Mouse (Mus musculus) thymus, postnatal 25 days (tissue): ENCODE data around the gene Zfp72.

Experiments used
- DNase-seq: peaks from one replicate; pipeline ENCODE4 v3.0.0; 2022

Zfp72 gene

DNA sequence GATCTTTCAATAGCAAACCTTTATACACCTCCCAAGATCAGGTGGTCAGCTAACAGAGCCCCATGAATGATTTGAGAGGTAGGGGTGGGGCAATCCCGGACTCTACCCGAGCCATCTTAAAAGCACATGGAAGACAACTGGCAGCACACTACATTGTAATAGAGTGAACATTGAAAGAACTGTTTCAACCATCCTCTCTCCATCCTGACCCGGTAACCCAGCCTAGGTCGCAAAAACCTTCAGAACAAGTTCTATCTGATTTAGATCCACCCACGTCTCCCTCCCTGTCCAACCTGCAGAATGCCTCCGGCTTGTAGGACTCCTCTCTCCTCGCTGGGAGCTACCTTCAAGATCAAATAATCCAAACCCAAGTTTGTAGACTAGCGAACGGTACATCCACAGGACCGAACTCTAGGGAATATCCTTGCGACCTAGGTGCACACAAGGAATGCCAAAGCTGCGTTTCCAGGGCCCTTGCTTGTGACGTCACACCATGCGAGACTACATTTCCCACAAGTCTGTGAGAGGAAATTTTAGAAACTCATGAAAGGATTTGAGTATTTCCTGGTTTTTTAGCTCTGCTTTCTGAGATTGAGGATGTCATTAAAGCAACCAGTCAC, at the start of gene Zfp72:
Gene Zfp72 (minus strand): TSS at position 466 of the 620 bp plus-strand sequence.
- DNase-seq = peak; percentile 69

DNA sequence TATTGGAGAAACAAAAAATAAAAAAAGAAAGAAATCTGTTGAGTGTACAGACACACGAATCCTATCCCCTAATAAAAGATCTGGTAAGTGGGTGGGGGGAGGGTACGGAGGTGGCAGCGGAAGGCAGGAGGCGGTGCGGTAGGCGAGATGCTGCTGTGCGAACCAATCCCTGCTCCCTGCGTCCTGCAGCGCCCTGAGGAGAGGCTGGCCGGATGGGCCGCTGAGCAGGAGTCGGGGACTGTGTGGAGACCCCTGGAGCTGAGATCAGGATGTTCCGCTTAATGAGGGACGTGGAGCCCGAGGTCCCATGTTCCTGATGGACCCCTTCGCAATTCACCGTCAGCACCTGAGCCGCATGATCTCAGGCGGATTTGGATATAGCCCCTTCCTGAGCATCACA, 49.3 kb upstream of the Zfp72 start:
- no peak for DNase-seq

DNA sequence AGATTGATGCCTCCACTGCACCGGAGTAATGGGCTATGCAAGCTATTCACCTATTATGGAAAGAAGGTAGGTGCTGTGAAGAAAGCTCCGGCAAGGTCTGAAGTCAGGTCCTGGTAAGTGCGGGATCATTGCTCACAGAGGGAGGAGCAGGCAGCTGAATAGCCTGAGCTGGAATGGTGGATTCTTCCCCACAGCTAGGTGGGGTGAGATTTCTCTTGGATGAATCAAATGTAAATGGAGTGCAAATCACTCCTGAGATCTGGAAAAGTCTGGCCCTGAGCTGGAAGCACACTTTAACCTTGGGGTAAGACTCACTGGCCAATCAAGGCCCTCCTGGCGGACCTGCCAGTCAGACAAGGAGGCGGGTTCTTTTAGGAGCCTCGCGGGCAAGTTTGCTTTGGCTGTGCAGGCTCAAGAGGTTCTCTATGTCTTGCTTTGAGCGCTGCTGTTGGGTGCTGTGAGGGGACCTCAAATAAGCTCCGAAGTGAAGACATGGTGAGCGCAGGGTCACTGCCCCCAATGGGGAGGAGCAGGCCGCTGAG, 8.7 kb upstream of the Zfp72 start, which contains the start of gene Ftl1-ps1:
Gene Ftl1-ps1 (plus strand): TSS at position 397 of the 542 bp plus-strand sequence.
- no peak for DNase-seq

DNA sequence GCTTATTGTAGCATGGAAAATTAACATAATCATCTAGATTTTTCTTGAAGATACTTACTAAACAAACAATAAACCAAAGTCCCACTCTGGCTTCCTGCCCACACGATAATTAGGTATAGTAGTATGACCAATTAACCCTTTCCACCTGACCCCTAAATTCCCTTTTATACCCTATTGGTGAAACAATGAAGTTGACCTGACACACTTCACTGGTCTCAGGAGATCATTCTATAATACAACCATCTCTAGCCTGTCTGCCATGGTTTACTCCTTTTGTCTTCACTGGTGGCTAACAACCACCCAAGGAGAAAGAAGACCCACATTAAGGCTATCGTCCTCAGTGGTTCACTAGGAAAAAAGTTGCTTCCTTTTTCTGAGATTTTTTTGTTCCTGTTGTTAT, 520 bp upstream of the Zfp72 start:
- DNase-seq = no peak

DNA sequence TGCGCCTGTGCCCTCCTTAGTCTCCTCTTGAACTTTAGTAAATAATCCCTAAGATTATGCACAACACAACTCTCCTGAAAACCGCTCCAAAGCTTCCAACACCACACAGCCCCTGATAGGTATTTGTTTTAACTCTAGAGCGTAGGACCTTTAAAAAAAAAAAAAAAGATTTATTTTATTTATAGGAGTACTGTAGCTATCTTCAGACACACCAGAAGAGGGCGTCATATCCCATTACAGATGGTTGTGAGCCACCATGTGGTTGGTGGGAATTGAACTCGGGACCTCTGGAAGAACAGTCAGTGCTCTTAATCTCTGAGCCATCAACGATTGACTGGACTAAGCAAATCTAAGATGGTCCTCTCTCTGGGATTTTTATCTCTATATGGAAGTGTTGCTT, 906 bp downstream of the Zfp72 start:
- no peak for DNase-seq

DNA sequence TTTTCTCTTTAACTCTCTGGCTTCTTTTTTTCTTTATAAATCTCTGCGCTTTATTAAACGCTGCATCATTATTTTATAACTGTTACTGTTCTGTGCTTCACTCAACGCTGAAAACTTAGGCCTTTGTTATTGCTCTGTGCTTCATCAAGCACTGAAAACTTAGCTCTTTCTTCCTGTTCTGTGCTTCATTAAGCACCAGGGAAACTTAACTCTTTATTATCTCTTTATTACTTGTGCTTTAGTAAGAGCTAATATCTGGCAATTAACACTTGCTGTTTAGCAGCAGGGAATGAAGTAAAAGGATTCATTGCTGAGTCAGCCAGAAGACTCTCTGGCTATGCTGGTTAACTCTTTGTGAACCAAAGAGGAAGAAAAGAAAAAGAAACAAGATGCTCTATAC, 8.3 kb downstream of the Zfp72 start:
- no peak for DNase-seq

DNA sequence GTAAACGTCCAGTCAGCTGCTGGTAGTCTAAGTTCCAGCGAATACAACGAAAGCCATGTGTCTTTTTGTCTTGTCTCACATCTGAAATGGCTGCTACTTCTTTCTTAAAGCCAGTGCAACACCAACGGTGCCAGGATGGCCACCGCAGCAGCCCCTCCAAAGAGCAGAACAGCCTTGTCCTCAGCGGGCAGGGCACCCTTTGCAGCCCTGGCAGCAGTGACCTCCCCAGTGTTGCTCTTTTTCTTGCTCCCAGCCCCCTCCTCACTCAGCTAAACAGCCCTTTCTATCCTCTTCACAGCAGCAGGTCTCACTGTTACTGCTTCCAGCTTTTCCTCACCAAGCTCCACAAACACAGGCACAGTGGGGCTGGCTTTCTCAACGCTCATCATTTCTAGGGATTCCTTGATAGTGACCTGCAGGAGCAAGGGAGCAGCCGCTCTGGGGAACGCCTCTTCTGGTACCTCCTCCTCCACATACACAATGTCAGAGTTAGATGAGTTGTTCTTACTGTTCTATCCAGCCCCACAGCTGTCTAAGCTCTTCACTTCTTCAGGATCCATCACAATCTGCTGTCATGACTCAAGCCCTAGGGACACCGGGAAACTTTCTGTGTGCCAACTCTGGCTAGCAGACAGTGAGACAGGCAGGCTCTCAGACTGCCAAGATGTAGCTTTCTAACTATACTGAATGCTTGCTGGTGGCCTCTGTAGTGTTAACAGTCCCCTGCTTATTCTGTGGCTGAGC, 8.9 kb downstream of the Zfp72 start:
- no peak for DNase-seq

DNA sequence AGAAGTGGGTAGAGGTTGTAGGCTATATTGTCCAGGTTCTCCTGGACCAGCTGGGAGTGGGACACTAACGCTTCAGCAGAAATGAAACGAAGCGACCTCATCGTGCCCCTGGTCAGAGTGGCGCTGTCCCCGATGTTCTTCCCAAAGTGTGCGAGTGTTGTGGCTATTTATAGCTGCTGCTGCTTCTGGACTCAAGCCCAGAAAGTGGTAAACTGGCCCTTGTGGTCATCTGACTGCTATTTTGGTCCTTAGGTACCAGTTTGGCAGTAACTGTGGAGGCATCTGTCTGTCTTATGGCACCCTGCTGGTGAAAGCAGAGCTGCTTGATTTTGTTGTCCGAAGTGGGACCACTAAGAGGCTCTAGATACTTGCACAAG, 26.8 kb downstream of the Zfp72 start, which contains the start of gene Lrrc14b:
Gene Lrrc14b (minus strand): TSS at position 147 of the 377 bp plus-strand sequence.
- DNase-seq = no peak

DNA sequence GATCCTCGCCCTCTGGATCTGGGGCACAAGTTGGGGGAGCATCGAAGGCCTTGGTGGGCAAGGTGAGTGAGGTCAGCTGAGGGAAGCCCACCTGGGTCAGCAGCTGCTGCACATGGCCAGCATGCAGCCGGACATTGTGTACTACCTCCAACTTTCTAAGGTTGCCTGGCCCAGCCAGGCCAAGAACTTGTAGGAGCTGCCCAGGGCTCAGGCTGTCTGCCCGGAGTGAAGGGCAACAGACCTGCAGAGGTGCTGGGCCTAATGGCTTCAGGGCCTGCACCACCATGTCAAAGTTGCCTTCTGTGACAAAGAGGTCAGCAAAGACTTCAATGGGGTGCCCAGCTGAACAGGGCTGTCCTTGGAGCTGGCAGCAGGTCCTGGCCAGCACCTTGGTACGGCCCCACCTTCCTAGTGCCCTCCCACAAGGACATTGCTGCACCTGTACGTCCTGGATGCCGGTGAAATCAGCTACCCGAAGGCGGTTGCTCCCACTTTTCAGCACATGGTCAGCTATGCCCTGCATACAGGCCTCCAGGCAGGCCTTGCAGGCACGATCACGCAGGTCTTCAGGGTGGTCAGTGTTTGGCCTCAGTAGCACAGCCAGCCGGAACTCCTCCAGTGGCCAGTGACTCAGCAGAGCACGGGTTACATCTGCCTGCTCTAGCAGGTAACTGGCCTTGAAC, 27.3 kb downstream of the Zfp72 start:
- DNase-seq = no peak

DNA sequence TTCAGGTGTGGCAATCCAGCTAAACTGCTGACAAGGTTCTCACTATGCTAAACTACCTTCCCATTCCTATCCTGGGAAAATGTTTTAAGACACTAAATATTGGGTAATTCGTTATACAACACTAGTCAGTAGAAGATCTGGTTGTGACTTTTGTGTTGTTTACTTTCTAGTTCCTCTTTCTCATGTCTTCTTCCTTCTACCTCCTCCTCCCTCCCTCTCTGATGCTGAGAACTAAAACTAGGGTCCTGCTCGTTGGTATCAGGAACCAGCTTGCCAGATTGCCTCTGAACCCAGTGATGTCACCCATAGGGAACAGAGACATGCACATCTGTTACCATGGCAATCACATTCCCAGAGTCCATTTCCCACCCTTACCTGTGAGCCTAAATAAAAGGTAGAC, 28.4 kb downstream of the Zfp72 start:
- no peak for DNase-seq

DNA sequence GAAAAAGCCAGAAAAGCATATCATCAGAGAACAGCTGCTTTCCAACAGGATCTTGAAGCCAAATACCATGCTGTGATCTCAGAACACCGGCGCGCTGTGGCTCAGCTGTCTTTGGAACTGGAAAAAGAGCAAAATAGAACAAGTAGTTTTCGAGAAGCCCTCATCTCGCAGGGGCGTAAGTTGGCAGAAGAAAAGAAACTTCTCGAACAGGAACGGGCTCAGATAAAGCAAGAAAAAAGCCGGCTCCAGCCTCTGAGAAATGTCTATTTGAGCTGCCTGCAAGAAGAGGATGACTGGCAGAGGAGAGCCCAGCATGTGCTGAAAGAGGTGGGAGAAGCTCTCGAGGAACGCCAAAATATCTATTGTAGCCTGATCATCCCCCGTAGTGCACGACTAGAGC, 34.1 kb downstream of the Zfp72 start:
- DNase-seq = no peak

DNA sequence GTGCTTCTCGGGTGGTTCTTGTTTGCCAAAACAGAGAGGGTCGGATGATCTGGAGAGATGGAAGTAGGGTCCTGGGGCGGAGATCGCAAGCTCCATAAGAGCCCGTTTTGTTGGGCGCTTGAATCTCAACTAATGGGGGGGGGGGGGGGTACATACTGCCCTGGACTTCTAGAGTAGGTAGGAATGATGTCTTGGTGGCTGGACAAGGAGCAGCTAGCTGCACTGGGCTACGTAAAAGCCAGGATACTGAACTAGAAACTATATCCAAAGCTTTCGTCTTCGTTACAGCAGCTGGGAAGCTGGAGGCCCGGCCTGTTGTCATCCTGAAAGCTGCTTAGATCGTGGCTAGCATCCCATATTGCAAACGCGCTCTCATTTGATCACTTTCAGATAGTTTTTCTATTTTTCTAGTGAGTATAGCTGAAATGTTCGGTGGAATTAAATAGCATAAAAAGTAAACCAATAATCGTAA, 40.2 kb downstream of the Zfp72 start:
- DNase-seq = no peak

DNA sequence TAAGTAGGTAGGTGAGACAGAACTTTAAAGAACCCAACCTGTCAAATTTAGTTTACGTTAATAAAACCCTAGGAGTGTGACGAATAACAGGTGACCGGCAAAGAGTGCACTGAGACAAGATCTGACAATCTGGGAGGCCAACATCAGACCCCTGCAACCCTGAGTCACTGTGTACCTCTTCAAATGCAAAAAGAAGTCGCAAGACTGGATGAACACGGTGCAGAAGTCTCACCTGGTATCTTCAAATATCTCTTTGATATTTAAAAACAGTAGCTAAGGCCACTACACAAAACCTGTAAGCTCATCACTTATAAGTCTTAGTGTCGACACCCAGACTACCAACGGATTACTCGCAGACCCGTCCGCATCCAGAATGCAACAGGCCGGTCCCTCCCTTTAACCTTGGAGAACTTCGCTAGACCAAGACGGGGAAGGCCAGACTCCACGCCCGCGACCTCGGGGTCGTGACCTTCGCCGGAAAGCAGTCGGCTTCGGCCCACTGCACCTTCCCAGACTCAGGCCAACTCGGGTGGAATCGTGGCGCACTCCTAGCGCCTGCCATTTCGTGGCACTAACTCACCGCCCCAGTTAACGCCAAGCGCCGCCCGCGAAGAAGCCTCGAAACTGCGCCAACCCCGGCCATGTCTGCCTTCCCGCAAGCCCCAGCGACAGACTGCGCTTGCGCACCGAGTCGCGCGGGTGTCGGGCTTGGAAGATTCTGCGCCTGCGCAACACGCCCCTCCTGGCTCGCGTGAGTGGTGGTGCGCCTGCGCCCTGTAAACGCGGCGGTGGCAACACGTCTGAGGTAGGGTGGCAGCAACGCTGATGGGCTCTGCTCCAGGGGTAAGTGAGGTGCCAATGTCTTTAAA, 40.8 kb downstream of the Zfp72 start, which contains the start of the genes Sdha and Ccdc127:
Gene Sdha (minus strand): TSS at position 715 of the 869 bp plus-strand sequence.
Gene Ccdc127 (plus strand): TSS at position 744 of the 869 bp plus-strand sequence.
- peak; percentile 96 for DNase-seq

DNA sequence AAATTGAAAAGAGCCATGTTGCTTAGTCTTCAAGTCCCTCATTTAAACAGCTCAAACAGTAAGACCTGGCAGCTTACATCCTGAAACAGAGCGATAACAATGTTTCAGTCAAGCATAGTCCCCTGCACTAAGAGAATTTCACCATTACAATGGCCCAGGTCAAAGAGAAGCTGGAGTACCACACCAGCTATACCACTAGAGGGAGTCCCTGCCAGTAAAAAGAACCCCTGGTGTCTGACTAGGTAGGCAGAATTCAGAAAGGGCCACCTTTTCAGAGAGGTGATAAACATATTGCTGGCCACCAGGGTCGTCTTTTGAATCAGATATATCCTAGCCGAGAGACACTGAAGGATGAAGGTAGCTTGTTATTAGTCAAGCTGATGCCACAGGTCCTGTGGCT, 49.6 kb downstream of the Zfp72 start:
- DNase-seq = peak; percentile 49

DNA sequence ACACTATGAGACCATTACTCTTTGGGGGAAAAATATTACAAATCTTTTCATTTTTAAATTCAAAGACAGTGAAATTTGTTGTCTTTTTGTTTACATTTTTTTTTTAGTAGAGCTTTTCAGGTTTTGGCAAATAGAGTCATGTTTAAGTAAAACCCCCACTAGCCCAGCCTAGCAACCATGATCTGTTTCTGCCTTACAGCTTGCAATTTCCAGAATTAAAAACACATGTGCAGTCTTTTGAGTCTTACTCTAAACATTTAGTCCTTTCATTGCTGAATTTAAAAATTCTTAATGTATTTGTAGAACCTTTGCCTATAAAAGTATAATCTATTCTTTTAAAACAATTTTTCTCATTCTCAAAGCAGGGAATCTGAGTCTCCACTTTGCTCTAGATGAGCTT, 61.3 kb downstream of the Zfp72 start:
- DNase-seq = no peak
